Mouse (Mus musculus) activated CD4-positive, CD25-positive, alpha-beta regulatory T cell, adult 4 months (primary cell): ENCODE data around the gene Oser1. TPM values are rescaled to one million over a fixed set of nuclear protein-coding genes. Genes with fewer than 3 reads are reported as not detected.

Experiments
- ATAC-seq: one replicate; pipeline ENCODE4 v1.8.0; 2017
- polyA plus RNA-seq, 2 experiments: library from polyadenylated mRNA; unstranded; fragments of 100-300 nt; shearing (Covaris generic); gene quantifications; one replicate each; pipeline ENCODE4 v1.2.1; 2017

Gene Oser1
- polyA plus RNA-seq, 2 experiments from 2014 or later, result 107 to 116 TPM

- no peak for ATAC-seq
Measured at GRCm38 (mm10) chr2:163356113-163356840, 68.2 kb downstream of the Oser1 start.

Other genes starting within 250 kb of the Oser1 start
- 10 to 100 TPM in 1 of 2 experiments, 1 to 10 TPM in 1; 4.7 to 11.8 TPM for gene Tox2, start 221.6 kb downstream of the Oser1 start, polyA plus RNA-seq
- gene Jph2, start 26.7 kb downstream of the Oser1 start, polyA plus RNA-seq, result not detected
- not detected for gene Gdap1l1, start 13.8 kb upstream of the Oser1 start, polyA plus RNA-seq
- gene Fitm2, start 47.9 kb upstream of the Oser1 start, polyA plus RNA-seq, result 1 to 10 TPM; 2.0 to 2.4 TPM
- not detected for gene R3hdml, start 67.6 kb upstream of the Oser1 start, polyA plus RNA-seq
- gene Hnf4a, start 82.1 kb upstream of the Oser1 start, polyA plus RNA-seq, result not detected
- 10 to 100 TPM; 36.9 to 37.6 TPM for gene Ttpal, start 177.6 kb upstream of the Oser1 start, polyA plus RNA-seq
- 100 to 1,000 TPM; 149 to 159 TPM for gene Serinc3, start 220.4 kb upstream of the Oser1 start, polyA plus RNA-seq
- 1 to 10 TPM; 4.2 to 6.4 TPM for gene Pkig, start 233.7 kb upstream of the Oser1 start, polyA plus RNA-seq